Mouse (Mus musculus): Measurements from ENCODE around the gene Tekt4. TPM values are rescaled to one million over a fixed set of nuclear protein-coding genes. Genes with fewer than 3 reads are reported as not detected.

Tekt4 gene
- 0.05 and 0.08 TPM in 2 replicates for polyA plus RNA-seq (2012; rRNA removed)
- polyA plus RNA-seq (2014; fragmentation: Nextera tagmentation; extraction: Ambion mirVana): not detected in 2 replicates

GRCm38 (mm10) chr17:25454272-25454671, at the start of gene Tekt4:
Gene Tekt4, plus strand, starts transcription at chr17:25454615.
- Histone ChIP-seq H3K4me2 (replicated peaks; ENCODE audit: low read depth, low read length, severe bottlenecking) (no peak within 1 kb of the TSS), H3K27me3 (ENCODE audit: control insufficient read depth, insufficient read depth, low read length) (no peaks in the 10 kb centered on the region), H3K4me1 (ENCODE audit: control insufficient read depth, insufficient read depth, low read length) (no peaks in the 10 kb centered on the region), H3K27ac (replicated peaks; ENCODE audit: low read depth, low read length) (no peak within 1 kb of the TSS), H3K9me3 (ENCODE audit: control insufficient read depth, low read length) (no peaks in the 10 kb centered on the region), H3K36me3 (ENCODE audit: control insufficient read depth, insufficient read depth, low read length) (no peaks in the 10 kb centered on the region), H3K4me3 (replicated peaks; ENCODE audit: low read length) (no peak within 1 kb of the TSS), H3K9ac (ENCODE audit: low read depth, low read length, severe bottlenecking) (no peak within 1 kb of the TSS)
- no peak for TF ChIP-seq POLR2A (IDR thresholded peaks at IDR 0.05; ENCODE audit: borderline replicate concordance, extremely low read depth, insufficient read depth, insufficient read length)
- 51% methylated on average over 2 of the region's 2 CpGs for WGBS
- DNase-seq (ENCODE audit: low spot score) (no peak), ATAC-seq (ENCODE audit: low FRiP score, low read depth) (no peak)

GRCm38 (mm10) chr17:25405224-25405895, 49.1 kb upstream of the Tekt4 start:
- no peak overlapping the region for H3K4me2 ChIP-seq (replicated peaks; ENCODE audit: low read depth, low read length, severe bottlenecking)
- no peaks in the 10 kb centered on the region for H3K9me3 ChIP-seq (ENCODE audit: control insufficient read depth, low read length)
- peaks cover 41% of the 10 kb centered on the region for H3K4me1 ChIP-seq (ENCODE audit: control insufficient read depth, insufficient read depth, low read length)
- H3K4me3 ChIP-seq (replicated peaks; ENCODE audit: low read length): no peak overlapping the region
- ATAC-seq (ENCODE audit: low FRiP score, low read depth) (no peak), DNase-seq (ENCODE audit: low spot score) (no peak)
- TF ChIP-seq POLR2A (IDR thresholded peaks at IDR 0.05; ENCODE audit: borderline replicate concordance, extremely low read depth, insufficient read depth, insufficient read length): no peak
- H3K27ac ChIP-seq (replicated peaks; ENCODE audit: low read depth, low read length): no peak overlapping the region
- H3K27me3 ChIP-seq (ENCODE audit: control insufficient read depth, insufficient read depth, low read length): no peaks in the 10 kb centered on the region
- WGBS: 9% methylated on average over 10 of the region's 10 CpGs
- no peak overlapping the region for H3K9ac ChIP-seq (ENCODE audit: low read depth, low read length, severe bottlenecking)
- H3K36me3 ChIP-seq (ENCODE audit: control insufficient read depth, insufficient read depth, low read length): no peaks in the 10 kb centered on the region

DNA sequence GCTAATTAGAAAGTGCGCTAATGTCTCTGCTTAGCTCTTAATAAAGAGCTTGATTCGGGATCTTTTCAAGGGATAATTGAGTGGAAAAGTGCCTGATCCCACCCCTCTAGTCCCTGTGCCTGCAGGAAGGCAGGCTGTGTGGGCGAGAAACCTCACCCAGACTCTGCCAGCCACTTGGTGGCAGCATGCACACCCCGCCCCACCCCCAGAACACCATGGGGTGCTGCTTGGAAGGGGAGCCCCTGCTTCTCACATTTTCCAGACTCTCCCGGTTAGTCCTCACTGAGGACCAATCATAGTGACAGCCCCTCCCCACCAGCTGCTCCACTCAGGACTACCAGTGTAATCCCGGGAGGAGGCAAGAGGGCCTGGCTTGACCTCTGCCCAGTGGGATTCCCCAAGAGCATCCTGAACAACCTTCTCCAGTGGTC, 48.4 kb upstream of the Tekt4 start:
- H3K4me1 ChIP-seq (ENCODE audit: control insufficient read depth, insufficient read depth, low read length): peaks cover 42% of the 10 kb centered on the region

GRCm38 (mm10) chr17:25407352-25407751, 47.1 kb upstream of the Tekt4 start:
- ATAC-seq (ENCODE audit: low FRiP score, low read depth): no peak
- no peak for DNase-seq (ENCODE audit: low spot score)
- Histone ChIP-seq H3K9ac (ENCODE audit: low read depth, low read length, severe bottlenecking) (0 out of 2 replicates have a peak overlapping the region, but pooled peaks have one; percentile 4), H3K36me3 (ENCODE audit: control insufficient read depth, insufficient read depth, low read length) (no peaks in the 10 kb centered on the region), H3K27ac (replicated peaks; ENCODE audit: low read depth, low read length) (no peak overlapping the region), H3K4me1 (ENCODE audit: control insufficient read depth, insufficient read depth, low read length) (peaks cover 49% of the 10 kb centered on the region), H3K4me2 (replicated peaks; ENCODE audit: low read depth, low read length, severe bottlenecking) (no peak overlapping the region), H3K4me3 (replicated peaks; ENCODE audit: low read length) (no peak overlapping the region), H3K27me3 (ENCODE audit: control insufficient read depth, insufficient read depth, low read length) (no peaks in the 10 kb centered on the region), H3K9me3 (ENCODE audit: control insufficient read depth, low read length) (no peaks in the 10 kb centered on the region)
- 77% methylated on average over 4 of the region's 4 CpGs for WGBS
- TF ChIP-seq POLR2A (IDR thresholded peaks at IDR 0.05; ENCODE audit: borderline replicate concordance, extremely low read depth, insufficient read depth, insufficient read length): no peak

More for the DNA sequence above, 48.4 kb upstream of the Tekt4 start:
- Histone ChIP-seq H3K4me3 (replicated peaks; ENCODE audit: low read length) (no peak overlapping the region), H3K27ac (replicated peaks; ENCODE audit: low read depth, low read length) (no peak overlapping the region), H3K36me3 (ENCODE audit: control insufficient read depth, insufficient read depth, low read length) (no peaks in the 10 kb centered on the region), H3K9ac (ENCODE audit: low read depth, low read length, severe bottlenecking) (no peak overlapping the region), H3K9me3 (ENCODE audit: control insufficient read depth, low read length) (no peaks in the 10 kb centered on the region), H3K27me3 (ENCODE audit: control insufficient read depth, insufficient read depth, low read length) (no peaks in the 10 kb centered on the region), H3K4me2 (replicated peaks; ENCODE audit: low read depth, low read length, severe bottlenecking) (no peak overlapping the region; the same call in 1 of the 2 replicates)
- no peak for DNase-seq (ENCODE audit: low spot score)
- TF ChIP-seq POLR2A (IDR thresholded peaks at IDR 0.05; ENCODE audit: borderline replicate concordance, extremely low read depth, insufficient read depth, insufficient read length): no peak
- WGBS: 21% methylated on average over 6 of the region's 6 CpGs
- no peak for ATAC-seq (ENCODE audit: low FRiP score, low read depth)

DNA sequence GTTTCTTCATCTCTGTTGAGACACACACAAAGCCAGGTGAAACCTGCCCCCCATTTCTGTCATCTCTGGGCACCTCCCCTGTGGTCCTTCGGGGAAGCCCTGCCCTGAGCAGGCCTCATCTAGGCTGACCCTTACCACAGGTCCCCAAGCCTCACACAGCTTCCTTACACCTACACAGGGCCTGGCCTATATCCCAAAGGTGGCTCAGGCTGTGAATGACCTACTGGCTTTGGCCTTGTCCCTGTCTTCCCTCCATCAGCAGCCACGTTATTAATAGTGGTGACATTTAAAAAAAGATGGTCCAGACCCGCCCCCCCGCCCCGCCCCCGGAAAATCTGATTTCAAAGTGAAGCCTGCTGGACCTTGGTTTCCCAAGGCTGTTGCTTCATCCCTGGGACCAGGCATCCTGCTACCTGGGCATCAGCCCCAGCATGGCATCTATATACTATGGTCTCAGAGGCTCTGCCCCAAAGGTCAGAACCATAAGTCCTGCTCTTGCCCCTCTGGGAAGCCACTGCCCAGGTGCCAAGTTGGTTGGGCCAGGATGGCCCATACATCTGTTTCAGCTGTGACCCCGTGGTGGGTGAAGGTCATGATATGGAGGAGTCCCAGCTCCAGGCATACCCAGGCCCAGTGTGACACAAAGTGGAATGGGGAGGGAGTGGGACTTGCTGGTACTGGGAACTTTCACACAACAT, 46.0 kb upstream of the Tekt4 start:
- Histone ChIP-seq H3K4me1 (ENCODE audit: control insufficient read depth, insufficient read depth, low read length) (peaks cover 49% of the 10 kb centered on the region), H3K36me3 (ENCODE audit: control insufficient read depth, insufficient read depth, low read length) (no peaks in the 10 kb centered on the region), H3K27me3 (ENCODE audit: control insufficient read depth, insufficient read depth, low read length) (no peaks in the 10 kb centered on the region), H3K9me3 (ENCODE audit: control insufficient read depth, low read length) (no peaks in the 10 kb centered on the region), H3K27ac (replicated peaks; ENCODE audit: low read depth, low read length) (no peak overlapping the region), H3K4me3 (replicated peaks; ENCODE audit: low read length) (no peak overlapping the region), H3K4me2 (replicated peaks; ENCODE audit: low read depth, low read length, severe bottlenecking) (no peak overlapping the region), H3K9ac (ENCODE audit: low read depth, low read length, severe bottlenecking) (no peak overlapping the region)
- 89% methylated on average over 7 of the region's 7 CpGs for WGBS
- no peak for DNase-seq (ENCODE audit: low spot score)
- no peak for TF ChIP-seq POLR2A (IDR thresholded peaks at IDR 0.05; ENCODE audit: borderline replicate concordance, extremely low read depth, insufficient read depth, insufficient read length)
- ATAC-seq (ENCODE audit: low FRiP score, low read depth): no peak

Data from limb, embryonic 14.5 days (tissue).